Comparison of ENCODE assay signal across 19 mouse cellular contexts in genomic region chr10:5591061-5591460, GRCm38 (mm10). TPM values are rescaled to one million over a fixed set of nuclear protein-coding genes. Genes with fewer than 3 reads are reported as not detected.
DNase-seq lines count a peak whose midpoint lies in the region; ATAC-seq and TF ChIP-seq lines count a peak whose summit lies in the region.
"Had no signal": no experiment of that assay in that cellular context is flagged by ENCODE, and none has a peak within 500 bp of the region (broad histone marks: within the 10 kb centered on the region; RNA-seq: fewer than 3 reads in every experiment).

No protein-coding gene starts in this region.

- DNase-seq in heart, adult 18-20 months: peak; percentile 25 to 33
- no peak for DNase-seq in heart, postnatal 10 days
- DNase-seq in kidney, postnatal 14 days: no peak
- peak; percentile 61 for DNase-seq in 416B (ENCODE audit: low read depth)
- no peak for DNase-seq in layer of hippocampus, adult 2 months (ENCODE audit: low spot score in 2 of 2)
- DNase-seq: B cell, adult 2 months; cerebellum, adult 11 months; cerebellum, postnatal 36 days; lung, postnatal 10 days had no signal

- no peak for ATAC-seq in kidney, embryonic 16.5 days (ENCODE audit: low FRiP score, low TSS enrichment)
- ATAC-seq in heart, embryonic 15.5 days (replicated peaks; ENCODE audit: insufficient number of reproducible peaks, insufficient read depth, low FRiP score, low read depth): no peak
- no peak for ATAC-seq in intestine, embryonic 16.5 days
- ATAC-seq: forebrain, embryonic 16.5 days had no signal

- intact Hi-C loops in heart, postnatal 10 days (cut with DNase I): loop anchor here (5.0 kb wide), 1 partner anchor 79 kb away; no protein-coding TSS in a partner anchor

- no peak overlapping the region for H3K4me3 ChIP-seq in kidney, embryonic 16.5 days (ENCODE audit: low read length)
- no peak overlapping the region for H3K4me3 ChIP-seq in heart, embryonic 15.5 days
- no peak overlapping the region for H3K4me3 ChIP-seq in intestine, embryonic 16.5 days (ENCODE audit: low read length)
- H3K4me3 ChIP-seq in layer of hippocampus, adult 2 months: no peak overlapping the region
- H3K4me3 ChIP-seq: embryonic facial prominence, embryonic 10.5 days; hindbrain, embryonic 10.5 days; limb, embryonic 15.5 days; midbrain, embryonic 10.5 days had no signal

- no peak for TF ChIP-seq CTCF in layer of hippocampus, adult 2 months (conservative IDR thresholded peaks at IDR 0.05)

- WGBS in kidney, embryonic 16.5 days: 78% methylated on average over 2 of the region's 2 CpGs
- WGBS in heart, embryonic 15.5 days: 87% methylated on average over 2 of the region's 2 CpGs
- WGBS in intestine, embryonic 16.5 days: 91% methylated on average over 2 of the region's 2 CpGs

- no peaks in the 10 kb centered on the region for H3K9me3 ChIP-seq in kidney, embryonic 16.5 days (ENCODE audit: low read length)
- H3K9me3 ChIP-seq in heart, embryonic 15.5 days (replicated peaks): no peaks in the 10 kb centered on the region
- H3K9me3 ChIP-seq in intestine, embryonic 16.5 days (ENCODE audit: control insufficient read depth, low read length): no peaks in the 10 kb centered on the region
- H3K9me3 ChIP-seq: embryonic facial prominence, embryonic 10.5 days; hindbrain, embryonic 10.5 days; limb, embryonic 15.5 days; midbrain, embryonic 10.5 days had no signal

- H3K36me3 ChIP-seq in kidney, embryonic 16.5 days (ENCODE audit: insufficient read depth, low read length): no peaks in the 10 kb centered on the region
- no peaks in the 10 kb centered on the region for H3K36me3 ChIP-seq in heart, embryonic 15.5 days
- no peaks in the 10 kb centered on the region for H3K36me3 ChIP-seq in intestine, embryonic 16.5 days (ENCODE audit: control insufficient read depth, insufficient read depth, low read length)
- H3K36me3 ChIP-seq: embryonic facial prominence, embryonic 10.5 days; hindbrain, embryonic 10.5 days; limb, embryonic 15.5 days; midbrain, embryonic 10.5 days had no signal

- H3K27me3 ChIP-seq in kidney, embryonic 16.5 days (ENCODE audit: insufficient read depth, low read length): no peaks in the 10 kb centered on the region
- no peaks in the 10 kb centered on the region for H3K27me3 ChIP-seq in heart, embryonic 15.5 days
- no peaks in the 10 kb centered on the region for H3K27me3 ChIP-seq in intestine, embryonic 16.5 days (replicated peaks; ENCODE audit: control insufficient read depth, insufficient read depth, low read length)
- H3K27me3 ChIP-seq: limb, embryonic 15.5 days had no signal

- H3K9ac ChIP-seq in kidney, embryonic 16.5 days (replicated peaks; ENCODE audit: low read length): no peak overlapping the region
- H3K9ac ChIP-seq in heart, embryonic 15.5 days: no peak overlapping the region
- H3K9ac ChIP-seq in intestine, embryonic 16.5 days (ENCODE audit: low read depth, low read length): no peak overlapping the region
- H3K9ac ChIP-seq: limb, embryonic 15.5 days had no signal

- no peak overlapping the region for H3K4me2 ChIP-seq in kidney, embryonic 16.5 days (replicated peaks; ENCODE audit: low read depth, low read length)
- no peak overlapping the region for H3K4me2 ChIP-seq in heart, embryonic 15.5 days
- no peak overlapping the region for H3K4me2 ChIP-seq in intestine, embryonic 16.5 days (ENCODE audit: low read depth, low read length)
- H3K4me2 ChIP-seq: limb, embryonic 15.5 days had no signal

- H3K4me1 ChIP-seq in kidney, embryonic 16.5 days (ENCODE audit: insufficient read depth, low read length): no peaks in the 10 kb centered on the region
- peaks cover 6% of the 10 kb centered on the region; the same call in 1 of the 2 replicates for H3K4me1 ChIP-seq in heart, embryonic 15.5 days (replicated peaks)
- no peaks in the 10 kb centered on the region for H3K4me1 ChIP-seq in intestine, embryonic 16.5 days (ENCODE audit: control insufficient read depth, insufficient read depth, low read length)
- H3K4me1 ChIP-seq: embryonic facial prominence, embryonic 10.5 days; hindbrain, embryonic 10.5 days; limb, embryonic 15.5 days; midbrain, embryonic 10.5 days had no signal

- peak overlapping the region; percentile 35; the same call in 1 of the 2 replicates for H3K27ac ChIP-seq in kidney, embryonic 16.5 days (ENCODE audit: low read length)
- H3K27ac ChIP-seq in heart, embryonic 15.5 days: peak overlapping the region; percentile 65; the same call in 1 of the 2 replicates
- no peak overlapping the region for H3K27ac ChIP-seq in intestine, embryonic 16.5 days (ENCODE audit: low read length)
- H3K27ac ChIP-seq in layer of hippocampus, adult 2 months: no peak overlapping the region
- H3K27ac ChIP-seq: embryonic facial prominence, embryonic 10.5 days; hindbrain, embryonic 10.5 days; midbrain, embryonic 10.5 days had no signal

RNA-seq across cellular contexts. Expression of gene Myct1, which starts 2.5 kb away (rescaled TPM):
- total RNA-seq in heart, adult 18-20 months (2021): 1 to 10 TPM; 7.5 to 9.0 TPM
- 10 to 100 TPM; 22.2 to 30.4 TPM for total RNA-seq in heart, postnatal 10 days (2021)
- polyA plus RNA-seq in kidney, embryonic 16.5 days (2015; fragmentation: Nextera tagmentation; extraction: Ambion mirVana): 10.5 and 11.1 TPM in 2 replicates
- 5.2 and 7.9 TPM in 2 replicates for polyA plus RNA-seq in heart, embryonic 15.5 days (2015; fragmentation: Nextera tagmentation; extraction: Ambion mirVana)
- 4.2 and 4.6 TPM in 2 replicates for polyA plus RNA-seq in intestine, embryonic 16.5 days (2015; fragmentation: Nextera tagmentation; extraction: Ambion mirVana)
- under 1 TPM; 0.20 to 0.25 TPM for total RNA-seq in layer of hippocampus, adult 2 months (2021)

RNA-seq across cellular contexts. Expression of gene Syne1, which starts 39.8 kb away (rescaled TPM):
- total RNA-seq in heart, adult 18-20 months (2021): 10 to 100 TPM; 61.8 to 62.6 TPM
- 10 to 100 TPM; 76.4 to 85.9 TPM for total RNA-seq in heart, postnatal 10 days (2021)
- 5.2 and 5.3 TPM in 2 replicates for polyA plus RNA-seq in kidney, embryonic 16.5 days (2015; fragmentation: Nextera tagmentation; extraction: Ambion mirVana)
- 20.7 and 23.2 TPM in 2 replicates for polyA plus RNA-seq in heart, embryonic 15.5 days (2015; fragmentation: Nextera tagmentation; extraction: Ambion mirVana)
- polyA plus RNA-seq in intestine, embryonic 16.5 days (2015; fragmentation: Nextera tagmentation; extraction: Ambion mirVana): 4.7 TPM in 2 replicates
- 100 to 1,000 TPM; 307 to 317 TPM for total RNA-seq in layer of hippocampus, adult 2 months (2021)

RNA-seq across cellular contexts. Expression of gene Vip, which starts 48.0 kb away (rescaled TPM):
- total RNA-seq in heart, adult 18-20 months (2021): not detected
- total RNA-seq in heart, postnatal 10 days (2021): under 1 TPM in 1 of 2 experiments, not detected in 1; 0.69 TPM
- polyA plus RNA-seq in kidney, embryonic 16.5 days (2015; fragmentation: Nextera tagmentation; extraction: Ambion mirVana): 1.9 and 3.9 TPM in 2 replicates
- polyA plus RNA-seq in heart, embryonic 15.5 days (2015; fragmentation: Nextera tagmentation; extraction: Ambion mirVana): 0.13 and 0.37 TPM in 2 replicates
- 20.9 and 22.8 TPM in 2 replicates for polyA plus RNA-seq in intestine, embryonic 16.5 days (2015; fragmentation: Nextera tagmentation; extraction: Ambion mirVana)
- 10 to 100 TPM; 13.6 to 17.5 TPM for total RNA-seq in layer of hippocampus, adult 2 months (2021)
- total RNA-seq: adrenal gland, adult 18-20 months; gastrocnemius, adult 18-20 months had no signal
- polyA plus RNA-seq: embryonic facial prominence, embryonic 10.5 days; forebrain, embryonic 16.5 days; limb, embryonic 15.5 days; midbrain, embryonic 10.5 days had no signal

Comparison
In these comparisons a context has a peak if more than half of its experiments do, and no peak if none do; other contexts are left out.
1. DNase-seq: peak in heart, adult 18-20 months (2 of 2) and 416B (single experiment); none in heart, postnatal 10 days (0 of 2), kidney, postnatal 14 days (single experiment) and layer of hippocampus, adult 2 months (0 of 2).
2. H3K27ac ChIP-seq: peak in kidney, embryonic 16.5 days (single experiment) and heart, embryonic 15.5 days (single experiment); none in intestine, embryonic 16.5 days (single experiment) and layer of hippocampus, adult 2 months (single experiment).
3. RNA of gene Myct1, which starts 2.5 kb away (total RNA-seq): 22.2 to 30.4 TPM in heart, postnatal 10 days and 7.5 to 9.0 TPM in heart, adult 18-20 months; 0.20 to 0.25 TPM in layer of hippocampus, adult 2 months; every median in the first group is over 4 times any median in the second.
4. RNA of gene Vip, which starts 48.0 kb away (total RNA-seq): 13.6 to 17.5 TPM in layer of hippocampus, adult 2 months; 0.69 TPM in heart, postnatal 10 days and not detected in heart, adult 18-20 months; every median in the first group is over 4 times any median in the second.